Mouse (Mus musculus): ENCODE measurements around the gene Sync. TPM values are rescaled to one million over a fixed set of nuclear protein-coding genes. Genes with fewer than 3 reads are reported as not detected.

The Sync gene
- polyA plus RNA-seq, 1 experiment, result 0.40 TPM

DNA sequence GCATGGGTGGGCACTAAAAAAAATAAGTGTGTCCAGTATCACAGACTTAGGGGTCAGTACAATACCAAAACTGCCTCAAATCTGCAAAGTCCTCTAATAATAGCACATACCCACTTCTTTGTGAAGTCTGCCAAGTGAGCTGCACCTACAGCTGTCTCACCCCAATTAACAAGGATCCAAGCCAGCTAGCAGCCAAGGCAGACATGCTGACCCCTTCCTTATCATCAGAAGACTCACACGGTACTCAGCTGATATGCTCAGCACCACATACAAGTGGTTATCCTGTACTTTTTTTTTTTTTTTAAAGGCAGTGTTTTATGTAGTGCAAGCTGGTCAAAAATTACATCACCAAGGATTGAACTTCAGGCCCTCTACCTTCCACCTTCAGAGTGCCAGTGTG is 16.9 kb downstream of the Sync start:
- no peaks in the 10 kb centered on the region for H3K4me1 ChIP-seq (ENCODE audit: control insufficient read depth, insufficient read depth, low read length)
- TF ChIP-seq CTCF (IDR thresholded peaks at IDR 0.05; ENCODE audit: control insufficient read depth, insufficient read depth, insufficient replicate concordance, low read depth, low read length) (no peak), POLR2A (IDR thresholded peaks at IDR 0.05; ENCODE audit: control insufficient read depth, low read depth, low read length) (no peak)
- H3K27ac ChIP-seq (ENCODE audit: control insufficient read depth, insufficient read depth, low read depth, low read length), result no peak overlapping the region
- H3K4me3 ChIP-seq (ENCODE audit: control insufficient read depth, low read depth, low read length), result no peak overlapping the region
- H3K36me3 ChIP-seq (ENCODE audit: control insufficient read depth, insufficient read depth, low read length), result no peaks in the 10 kb centered on the region
- H3K27me3 ChIP-seq (ENCODE audit: control insufficient read depth, insufficient read depth, low read length), result no peaks in the 10 kb centered on the region

DNA sequence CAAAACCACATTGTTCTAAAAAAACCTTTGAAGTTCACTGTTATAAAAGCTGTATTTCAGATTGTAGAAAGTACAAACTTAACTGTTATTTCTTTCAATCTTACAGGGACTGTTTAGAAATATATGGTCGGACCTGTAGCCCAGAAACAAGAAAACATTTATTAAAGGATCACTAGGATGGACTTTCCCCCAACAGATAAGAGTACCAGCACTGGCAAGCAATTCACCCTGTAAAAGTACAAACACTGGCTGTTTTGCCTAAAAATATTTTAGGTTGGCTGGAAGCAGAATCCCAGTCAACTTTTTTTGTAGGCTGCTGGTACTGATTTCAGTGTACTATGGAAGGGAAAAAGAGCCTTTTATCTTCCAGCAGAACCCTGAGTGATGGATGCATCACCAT is 20.5 kb downstream of the Sync start:
- Histone ChIP-seq H3K4me1 (ENCODE audit: control insufficient read depth, insufficient read depth, low read length) (no peaks in the 10 kb centered on the region), H3K27me3 (ENCODE audit: control insufficient read depth, insufficient read depth, low read length) (no peaks in the 10 kb centered on the region), H3K36me3 (ENCODE audit: control insufficient read depth, insufficient read depth, low read length) (no peaks in the 10 kb centered on the region; the same call in 1 of the 2 replicates), H3K4me3 (ENCODE audit: control insufficient read depth, low read depth, low read length) (no peak overlapping the region), H3K27ac (ENCODE audit: control insufficient read depth, insufficient read depth, low read depth, low read length) (no peak overlapping the region)
- TF ChIP-seq POLR2A (IDR thresholded peaks at IDR 0.05; ENCODE audit: control insufficient read depth, low read depth, low read length), result no peak
- no peak for TF ChIP-seq CTCF (IDR thresholded peaks at IDR 0.05; ENCODE audit: control insufficient read depth, insufficient read depth, insufficient replicate concordance, low read depth, low read length)

DNA sequence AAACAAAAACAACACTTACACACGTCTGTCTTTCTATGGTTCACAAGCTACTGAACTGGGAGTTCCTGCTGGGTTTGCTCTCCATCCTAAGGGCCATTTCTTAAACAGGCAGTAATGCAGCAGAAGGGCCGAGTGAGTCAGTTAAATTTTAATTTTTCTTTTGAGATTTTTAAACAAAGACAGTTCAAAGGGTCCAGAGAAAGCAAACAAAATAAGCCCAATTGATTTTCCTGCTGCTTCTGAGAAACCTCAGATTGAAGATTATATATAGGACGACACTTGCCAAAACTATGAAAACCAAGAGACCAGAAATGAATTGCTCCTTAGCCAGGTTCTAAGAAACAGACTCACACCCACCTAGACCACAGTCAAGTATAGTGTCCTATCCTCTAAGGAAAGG is 26.5 kb downstream of the Sync start:
- peaks cover 2% of the 10 kb centered on the region for H3K36me3 ChIP-seq (ENCODE audit: control insufficient read depth, insufficient read depth, low read length)
- TF ChIP-seq CTCF (IDR thresholded peaks at IDR 0.05; ENCODE audit: control insufficient read depth, insufficient read depth, insufficient replicate concordance, low read depth, low read length) (no peak), POLR2A (IDR thresholded peaks at IDR 0.05; ENCODE audit: control insufficient read depth, low read depth, low read length) (no peak)
- no peak overlapping the region for H3K27ac ChIP-seq (ENCODE audit: control insufficient read depth, insufficient read depth, low read depth, low read length)
- H3K4me1 ChIP-seq (ENCODE audit: control insufficient read depth, insufficient read depth, low read length), result no peaks in the 10 kb centered on the region
- no peak overlapping the region for H3K4me3 ChIP-seq (ENCODE audit: control insufficient read depth, low read depth, low read length)
- no peaks in the 10 kb centered on the region for H3K27me3 ChIP-seq (ENCODE audit: control insufficient read depth, insufficient read depth, low read length)

DNA sequence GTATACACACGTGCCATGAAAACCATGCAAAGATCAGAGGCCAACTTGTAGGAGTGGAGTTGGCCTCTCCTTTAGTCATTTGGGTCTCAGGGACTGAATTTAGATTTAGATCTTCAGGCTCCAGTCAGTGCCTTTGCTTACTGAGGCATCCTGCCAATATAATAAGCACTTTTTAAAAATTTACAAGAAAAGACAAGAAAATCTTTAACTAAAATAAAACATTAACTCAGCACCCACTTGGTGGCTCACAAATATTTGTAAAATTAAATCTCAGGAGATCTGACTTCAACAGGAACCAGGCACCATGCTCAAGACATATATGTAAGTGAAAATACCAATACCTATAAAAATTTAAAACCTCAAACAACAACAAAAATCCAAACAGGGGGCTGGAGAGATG is 33.5 kb downstream of the Sync start:
- Histone ChIP-seq H3K27me3 (ENCODE audit: control insufficient read depth, insufficient read depth, low read length) (no peaks in the 10 kb centered on the region), H3K36me3 (ENCODE audit: control insufficient read depth, insufficient read depth, low read length) (peaks cover 4% of the 10 kb centered on the region; the same call in 1 of the 2 replicates), H3K4me1 (ENCODE audit: control insufficient read depth, insufficient read depth, low read length) (no peaks in the 10 kb centered on the region), H3K27ac (ENCODE audit: control insufficient read depth, insufficient read depth, low read depth, low read length) (no peak overlapping the region), H3K4me3 (ENCODE audit: control insufficient read depth, low read depth, low read length) (no peak overlapping the region)
- TF ChIP-seq CTCF (IDR thresholded peaks at IDR 0.05; ENCODE audit: control insufficient read depth, insufficient read depth, insufficient replicate concordance, low read depth, low read length), result no peak
- TF ChIP-seq POLR2A (IDR thresholded peaks at IDR 0.05; ENCODE audit: control insufficient read depth, low read depth, low read length), result no peak

DNA sequence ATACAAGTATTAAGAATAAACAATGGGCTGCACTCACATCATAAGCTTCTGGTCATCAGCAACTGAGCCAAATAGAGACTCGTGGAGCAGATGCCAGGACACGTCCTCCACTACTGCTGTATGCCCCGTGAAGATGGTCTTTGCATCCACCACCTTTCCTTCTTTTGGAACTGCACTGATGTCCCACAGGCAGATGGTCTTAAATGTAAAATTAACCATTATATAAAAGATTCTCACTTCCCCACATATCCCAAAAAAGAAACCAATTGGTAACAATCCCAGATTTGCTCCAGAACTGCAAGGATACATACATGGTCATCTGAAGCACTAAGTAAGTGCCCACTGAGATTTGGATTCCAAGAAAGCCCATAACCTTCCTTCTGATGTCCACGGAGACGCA is 34.6 kb downstream of the Sync start:
- TF ChIP-seq CTCF (IDR thresholded peaks at IDR 0.05; ENCODE audit: control insufficient read depth, insufficient read depth, insufficient replicate concordance, low read depth, low read length), result no peak
- TF ChIP-seq POLR2A (IDR thresholded peaks at IDR 0.05; ENCODE audit: control insufficient read depth, low read depth, low read length), result no peak
- Histone ChIP-seq H3K36me3 (ENCODE audit: control insufficient read depth, insufficient read depth, low read length) (peaks cover 6% of the 10 kb centered on the region), H3K4me1 (ENCODE audit: control insufficient read depth, insufficient read depth, low read length) (no peaks in the 10 kb centered on the region)

DNA sequence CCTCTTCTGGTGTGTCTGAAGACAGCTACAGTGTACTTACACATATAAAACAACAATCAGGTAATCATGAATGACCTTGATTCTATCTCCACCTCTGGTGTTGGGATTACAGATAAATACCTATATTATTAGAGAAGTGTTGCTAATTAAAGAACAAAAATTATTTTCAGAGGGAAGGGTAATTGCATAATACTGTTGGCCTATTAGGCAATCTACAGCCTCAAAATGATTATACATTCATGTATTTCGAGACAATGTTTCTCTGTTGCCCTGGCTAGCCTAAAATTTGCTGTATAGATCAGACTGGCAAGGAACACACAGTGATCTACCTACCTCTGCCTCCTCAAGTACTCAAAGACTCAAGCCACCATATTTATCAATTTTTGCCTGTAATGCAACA is 36.1 kb downstream of the Sync start:
- H3K27me3 ChIP-seq (ENCODE audit: control insufficient read depth, insufficient read depth, low read length), result no peaks in the 10 kb centered on the region
- TF ChIP-seq POLR2A (IDR thresholded peaks at IDR 0.05; ENCODE audit: control insufficient read depth, low read depth, low read length) (no peak), CTCF (IDR thresholded peaks at IDR 0.05; ENCODE audit: control insufficient read depth, insufficient read depth, insufficient replicate concordance, low read depth, low read length) (no peak)
- no peak overlapping the region for H3K4me3 ChIP-seq (ENCODE audit: control insufficient read depth, low read depth, low read length)

More for the DNA sequence above, 34.6 kb downstream of the Sync start:
- Histone ChIP-seq H3K4me3 (ENCODE audit: control insufficient read depth, low read depth, low read length) (no peak overlapping the region), H3K27ac (ENCODE audit: control insufficient read depth, insufficient read depth, low read depth, low read length) (no peak overlapping the region), H3K27me3 (ENCODE audit: control insufficient read depth, insufficient read depth, low read length) (no peaks in the 10 kb centered on the region)

DNA sequence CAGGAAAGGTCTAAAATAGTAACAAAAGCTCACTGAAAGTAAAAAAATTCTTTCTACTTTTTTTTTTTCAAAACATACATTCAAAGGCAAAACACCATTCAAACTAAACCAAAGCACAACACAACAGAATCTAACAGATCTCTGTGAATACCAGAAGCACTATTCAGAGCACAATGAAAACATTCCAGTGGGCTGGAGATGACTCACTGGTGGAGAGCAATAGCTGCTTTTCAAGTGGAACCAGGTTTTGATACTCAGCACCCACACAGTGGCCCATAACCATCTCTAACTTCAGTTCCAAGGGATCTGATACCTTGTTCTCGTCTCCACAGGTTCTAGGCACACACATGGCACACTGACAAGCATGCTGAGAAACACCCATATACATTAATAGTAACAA is 37.3 kb downstream of the Sync start:
- Histone ChIP-seq H3K36me3 (ENCODE audit: control insufficient read depth, insufficient read depth, low read length) (peaks cover 6% of the 10 kb centered on the region), H3K27ac (ENCODE audit: control insufficient read depth, insufficient read depth, low read depth, low read length) (no peak overlapping the region), H3K4me1 (ENCODE audit: control insufficient read depth, insufficient read depth, low read length) (no peaks in the 10 kb centered on the region), H3K4me3 (ENCODE audit: control insufficient read depth, low read depth, low read length) (no peak overlapping the region), H3K27me3 (ENCODE audit: control insufficient read depth, insufficient read depth, low read length) (no peaks in the 10 kb centered on the region)
- TF ChIP-seq POLR2A (IDR thresholded peaks at IDR 0.05; ENCODE audit: control insufficient read depth, low read depth, low read length) (no peak), CTCF (IDR thresholded peaks at IDR 0.05; ENCODE audit: control insufficient read depth, insufficient read depth, insufficient replicate concordance, low read depth, low read length) (no peak)

More for the DNA sequence above, 36.1 kb downstream of the Sync start:
- H3K36me3 ChIP-seq (ENCODE audit: control insufficient read depth, insufficient read depth, low read length), result peaks cover 6% of the 10 kb centered on the region
- H3K4me1 ChIP-seq (ENCODE audit: control insufficient read depth, insufficient read depth, low read length), result no peaks in the 10 kb centered on the region
- no peak overlapping the region for H3K27ac ChIP-seq (ENCODE audit: control insufficient read depth, insufficient read depth, low read depth, low read length)

DNA sequence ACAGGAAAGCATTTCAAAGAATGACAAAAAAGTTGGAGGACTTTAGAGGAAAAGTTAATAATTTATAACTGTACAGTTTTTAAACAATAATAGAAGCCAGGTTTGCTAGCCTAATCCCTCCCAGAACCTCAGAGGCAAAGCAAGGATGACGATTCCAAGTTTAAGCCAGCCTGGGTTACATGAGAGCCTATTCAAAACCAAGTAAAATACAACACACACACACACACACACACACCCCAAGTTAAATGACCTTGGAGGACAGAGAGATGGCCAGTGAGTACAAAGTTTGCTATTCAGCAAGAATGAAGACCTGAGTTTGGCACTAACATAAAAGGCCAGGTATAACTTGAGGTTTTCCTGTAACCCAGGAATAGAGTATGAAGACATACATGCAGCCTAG is 38.8 kb downstream of the Sync start:
- no peaks in the 10 kb centered on the region for H3K4me1 ChIP-seq (ENCODE audit: control insufficient read depth, insufficient read depth, low read length)
- peaks cover 5% of the 10 kb centered on the region for H3K36me3 ChIP-seq (ENCODE audit: control insufficient read depth, insufficient read depth, low read length)
- no peak overlapping the region for H3K4me3 ChIP-seq (ENCODE audit: control insufficient read depth, low read depth, low read length)
- TF ChIP-seq CTCF (IDR thresholded peaks at IDR 0.05; ENCODE audit: control insufficient read depth, insufficient read depth, insufficient replicate concordance, low read depth, low read length), result no peak
- no peak for TF ChIP-seq POLR2A (IDR thresholded peaks at IDR 0.05; ENCODE audit: control insufficient read depth, low read depth, low read length)
- H3K27me3 ChIP-seq (ENCODE audit: control insufficient read depth, insufficient read depth, low read length), result no peaks in the 10 kb centered on the region
- no peak overlapping the region for H3K27ac ChIP-seq (ENCODE audit: control insufficient read depth, insufficient read depth, low read depth, low read length)
